Mouse (Mus musculus) adrenal gland (tissue): ENCODE data around the gene Apod.
"Not testable (repeated sequence)": the region's sequence is repeated elsewhere in the genome, so short reads cannot be mapped to it uniquely, and the experiment has no call there.

Source experiments
- intact Hi-C: fragments of 180-260 bp; cut with DNase I; formaldehyde crosslinking; loops from one replicate; pipeline ENCODE4 v1.15.1; 2025
- long read RNA-seq, 2 experiments: library from polyadenylated mRNA; unstranded; transcript quantifications; one replicate each; pipeline ENCODE4 v2.0.0; 2020; ENCODE audit warnings: borderline replicate concordance in 1 of 2; ENCODE audit not compliant: insufficient replicate concordance in 1 of 2

Gene Apod
- long read RNA-seq, experiment 1, partial matches to known transcripts = 0 of 9 reads
- long read RNA-seq, experiment 1, other reads (novel, unspliced or antisense) = 1 of 9 reads
- long read RNA-seq, experiment 2, transcript Apod-203 (6 exons, 2,074 nt) = major isoform, 8 of 11 reads
- long read RNA-seq, experiment 2, partial matches to known transcripts = 0 of 11 reads
- long read RNA-seq, experiment 2, other reads (novel, unspliced or antisense) = 1 of 11 reads

DNA sequence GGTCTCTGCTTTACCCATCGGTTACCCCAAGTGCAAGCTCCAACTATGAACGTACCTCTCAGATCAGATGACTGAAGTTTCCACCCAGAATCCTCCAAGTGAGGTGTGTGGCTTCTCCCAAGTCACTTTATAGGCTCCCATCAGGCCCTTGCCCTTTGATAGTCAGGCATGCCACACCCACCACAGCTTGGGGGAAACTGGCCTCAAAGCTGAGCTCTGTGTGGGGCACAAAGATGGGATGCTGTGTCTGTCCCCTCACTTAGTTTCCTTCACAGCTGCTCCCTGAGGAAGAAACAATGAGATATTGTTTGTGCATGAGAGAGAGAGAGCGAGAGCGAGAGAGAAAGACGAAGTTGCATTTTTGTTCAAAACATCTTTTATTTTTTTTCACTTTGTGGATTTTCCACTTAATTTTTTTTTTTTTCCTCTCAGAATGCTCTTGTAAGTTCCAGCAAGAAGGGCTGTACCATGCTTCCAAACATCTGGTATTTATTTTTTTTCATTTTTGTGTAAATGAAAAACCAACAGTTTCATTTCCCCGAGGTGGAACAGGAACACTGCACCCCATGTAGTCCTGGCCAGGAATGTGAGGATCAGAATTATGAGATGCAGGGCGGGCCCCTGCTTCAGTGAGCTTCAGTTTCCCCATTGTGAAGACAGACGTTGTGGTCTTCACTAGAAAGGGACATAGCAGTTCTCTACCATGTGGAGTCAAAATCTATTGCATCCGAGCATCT is at the start of gene Apod:
Gene Apod (minus strand): TSS at position 312 of the 737 bp plus-strand sequence.
- intact Hi-C loops = no loop called here

GRCm38 (mm10) chr16:31363685-31364436 is 49.3 kb upstream of the Apod start:
- intact Hi-C loops = no loop called here

- intact Hi-C loops = loop anchor here (10.0 kb wide), 2 partner anchors 225 to 765 kb away; partner anchors contain the start of gene Fam43a
These were observed 44.9 kb upstream of the Apod start for GRCm38 (mm10) chr16:31359542-31359941.

GRCm38 (mm10) chr16:31358991-31359390 is 44.4 kb upstream of the Apod start:
- intact Hi-C loops = loop anchor here (10.0 kb wide), 2 partner anchors 224 to 764 kb away; partner anchors contain the start of gene Fam43a

- intact Hi-C loops = loop anchor here (10.0 kb wide), 2 partner anchors 224 to 764 kb away; partner anchors contain the start of gene Fam43a
These were observed 44.0 kb upstream of the Apod start for GRCm38 (mm10) chr16:31358576-31358975.

DNA sequence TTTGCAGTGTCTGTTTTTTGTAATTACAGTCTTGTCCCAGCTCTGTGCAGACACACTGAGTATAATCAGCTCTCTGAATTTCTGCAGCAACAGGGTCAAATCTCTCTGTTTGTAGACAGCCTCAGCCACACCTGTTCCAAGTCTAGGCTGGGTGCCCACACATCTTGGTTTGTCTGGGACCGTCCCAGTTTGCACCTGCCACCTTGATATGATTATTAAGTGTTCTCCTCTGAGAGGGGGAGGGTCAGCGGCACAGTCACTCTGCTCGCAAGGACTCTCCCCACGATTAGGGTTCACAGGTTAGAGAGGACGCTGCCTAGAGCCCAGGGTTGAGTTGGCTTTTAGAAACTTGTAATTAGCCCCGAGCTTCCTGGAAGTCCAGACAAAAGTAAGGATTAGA is 41.3 kb upstream of the Apod start:
- intact Hi-C loops = loop anchor here (10.0 kb wide), 2 partner anchors 221 to 761 kb away; partner anchors contain the start of gene Fam43a

GRCm38 (mm10) chr16:31354341-31355329 is 40.0 kb upstream of the Apod start:
- intact Hi-C loops = loop anchor here (10.0 kb wide), 2 partner anchors 220 to 760 kb away; partner anchors contain the start of gene Fam43a

DNA sequence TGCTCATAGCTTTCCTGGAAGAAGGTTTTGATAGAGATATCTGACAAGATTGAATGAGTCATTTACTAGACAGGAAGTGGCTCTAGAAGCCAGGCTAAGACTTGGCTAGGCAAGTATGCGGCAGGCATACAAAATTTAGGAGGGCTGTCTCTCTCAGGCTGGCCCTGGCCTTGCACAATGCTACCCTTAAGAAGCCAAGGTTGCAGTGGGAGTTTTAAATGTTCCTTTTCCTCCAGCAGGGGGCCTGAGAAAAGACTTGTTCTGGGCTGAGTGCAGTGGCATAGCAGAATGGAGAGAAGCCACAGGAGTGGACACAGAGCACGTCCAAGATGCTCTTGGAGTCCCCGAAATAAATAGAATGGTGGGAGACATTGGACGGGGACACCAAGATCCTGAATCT is 38.4 kb upstream of the Apod start:
- intact Hi-C loops = loop anchor here (10.0 kb wide), 2 partner anchors 218 to 758 kb away; partner anchors contain the start of gene Fam43a

DNA sequence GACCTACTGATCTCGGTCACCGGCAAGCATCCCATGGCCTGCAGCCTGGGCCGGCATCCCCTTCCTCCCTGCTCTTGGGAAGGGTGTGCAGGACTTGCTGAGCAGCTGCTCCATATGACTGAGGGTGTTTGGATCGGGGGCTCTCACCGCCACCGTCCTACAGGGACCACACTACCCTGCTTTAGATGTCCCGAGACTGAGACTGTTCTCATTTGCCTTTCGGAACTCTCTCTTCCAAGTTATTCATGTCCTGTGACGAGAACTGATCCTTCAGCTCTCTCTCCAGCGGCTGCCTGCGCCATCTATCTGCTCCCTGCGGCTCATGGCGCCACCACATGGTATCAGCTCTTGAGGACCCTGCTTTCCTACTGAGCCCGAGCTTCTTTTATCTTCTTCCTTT is 33.0 kb upstream of the Apod start:
- intact Hi-C loops = loop anchor here (5.0 kb wide), 1 partner anchor 105 kb away; no protein-coding TSS in a partner anchor

GRCm38 (mm10) chr16:31342966-31343365 is 28.4 kb upstream of the Apod start:
- intact Hi-C loops = no loop called here

DNA sequence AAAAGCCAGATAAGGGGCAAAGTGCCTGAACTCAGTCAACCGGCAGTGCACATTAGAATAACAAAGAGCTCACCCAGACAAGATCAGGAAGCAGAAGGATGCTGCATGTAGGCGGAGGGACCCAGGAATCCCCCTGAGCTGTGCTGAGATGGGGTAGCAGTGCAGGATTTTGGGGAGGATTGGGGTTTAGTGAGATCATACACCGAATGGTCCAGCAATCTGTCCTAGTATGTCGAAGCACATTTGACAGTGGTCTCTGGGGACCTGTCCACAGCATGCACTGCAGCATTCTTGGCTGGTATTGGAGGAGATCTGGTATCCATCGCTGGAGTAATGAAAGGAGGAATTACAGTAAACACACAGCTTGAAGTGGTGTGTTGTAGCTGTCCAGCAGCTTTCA is 27.9 kb upstream of the Apod start:
- intact Hi-C loops = no loop called here

DNA sequence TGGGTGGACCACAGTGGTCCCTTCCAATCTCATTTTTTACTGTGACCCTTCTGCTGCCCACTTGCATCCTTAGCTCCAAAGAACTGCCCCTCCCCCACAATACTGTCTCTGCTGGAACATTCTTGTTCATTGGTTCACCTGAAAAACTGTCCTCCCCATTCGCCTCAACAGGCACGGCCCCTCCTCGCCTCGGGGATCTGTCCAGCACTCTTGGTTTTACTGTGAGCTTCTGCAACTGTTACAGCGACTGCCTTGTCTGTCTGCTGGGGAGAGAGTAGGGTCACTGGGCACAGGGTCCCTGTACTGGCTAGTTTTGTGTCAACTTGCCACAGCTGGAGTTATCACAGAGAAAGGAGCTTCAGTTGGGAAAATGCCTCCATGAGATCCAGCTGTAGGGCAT is 24.7 kb upstream of the Apod start:
- intact Hi-C loops = no loop called here

DNA sequence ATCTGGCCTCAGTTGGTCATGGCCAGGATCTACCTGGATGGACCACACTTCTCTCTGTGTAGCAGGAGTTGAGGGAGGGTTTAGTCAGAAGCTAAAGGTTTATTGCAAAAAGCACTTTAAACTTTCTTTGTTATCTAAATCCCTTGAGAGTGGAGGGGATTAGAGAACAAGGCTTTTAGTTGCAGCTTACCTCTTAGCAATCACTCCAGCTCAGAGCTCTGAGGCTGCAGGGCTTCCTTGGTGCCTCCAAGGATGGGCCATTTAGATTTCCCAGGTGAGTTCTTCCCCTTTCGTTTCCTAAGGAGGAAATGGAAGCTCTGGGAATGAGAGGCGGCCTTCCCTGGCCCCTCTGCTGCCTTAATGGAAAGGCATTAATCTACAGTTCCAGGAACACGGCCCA is 23.3 kb upstream of the Apod start:
- intact Hi-C loops = no loop called here

GRCm38 (mm10) chr16:31334796-31335195 is 20.2 kb upstream of the Apod start:
- intact Hi-C loops = no loop called here

DNA sequence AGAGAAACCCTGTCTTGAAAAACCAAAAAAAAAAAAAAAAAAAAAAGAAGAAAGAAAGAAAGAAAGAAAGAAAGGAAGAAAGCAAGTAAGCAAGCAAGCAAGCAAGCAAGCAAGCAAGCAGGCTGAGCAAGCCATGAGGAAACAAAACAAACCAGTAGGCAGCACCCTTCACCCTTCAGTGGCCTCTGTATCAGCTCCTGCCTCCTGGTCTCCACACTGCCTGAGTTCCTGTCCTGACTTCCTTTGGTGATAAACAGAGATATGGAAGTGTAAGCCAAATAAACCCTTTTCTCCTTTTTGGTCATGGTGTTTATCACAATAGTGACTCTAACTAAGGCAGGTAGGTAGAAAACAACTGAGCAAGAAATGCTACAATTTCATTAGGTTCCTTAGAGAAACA is 18.0 kb upstream of the Apod start:
- intact Hi-C loops = no loop called here

DNA sequence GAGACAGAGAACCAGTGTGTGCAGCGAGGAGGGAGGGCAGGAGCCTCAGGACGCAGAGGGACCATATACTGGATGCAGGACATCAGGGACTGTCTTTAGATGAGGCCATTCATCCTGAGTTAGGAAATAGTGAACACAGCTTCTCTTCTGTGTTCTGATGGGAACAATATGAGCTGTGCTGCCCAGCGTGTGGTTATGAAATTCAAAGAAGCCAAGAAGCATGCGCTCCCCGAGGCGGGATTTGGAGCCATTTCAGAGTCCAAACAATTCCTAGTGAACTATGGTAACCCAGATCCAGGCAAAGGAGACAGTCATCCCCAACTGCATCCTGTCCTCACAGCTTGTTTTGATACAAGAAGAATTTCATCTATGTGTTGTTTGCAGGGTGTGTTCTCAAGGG is 16.4 kb upstream of the Apod start:
- intact Hi-C loops = not testable (repeated sequence)

DNA sequence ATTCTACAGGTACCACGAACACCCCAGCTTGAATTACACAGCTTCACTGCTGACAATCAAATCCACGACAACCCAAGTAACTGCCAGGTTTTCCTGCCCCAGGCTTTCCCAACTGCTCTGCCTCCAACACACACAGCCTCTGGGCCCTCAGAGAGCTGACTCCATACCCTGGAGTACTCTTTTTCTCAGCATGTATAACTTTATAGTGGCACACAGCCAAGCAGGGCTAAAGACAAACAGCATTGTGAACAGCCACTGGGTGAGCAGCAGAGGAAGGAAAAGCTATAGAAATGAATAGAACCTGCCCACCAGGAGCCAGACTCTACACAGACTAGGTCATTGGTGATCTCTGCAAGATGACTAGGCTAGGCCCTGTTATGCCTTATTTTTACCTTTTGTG is 15.1 kb upstream of the Apod start:
- intact Hi-C loops = no loop called here

GRCm38 (mm10) chr16:31327891-31328290 is 13.3 kb upstream of the Apod start:
- intact Hi-C loops = no loop called here

DNA sequence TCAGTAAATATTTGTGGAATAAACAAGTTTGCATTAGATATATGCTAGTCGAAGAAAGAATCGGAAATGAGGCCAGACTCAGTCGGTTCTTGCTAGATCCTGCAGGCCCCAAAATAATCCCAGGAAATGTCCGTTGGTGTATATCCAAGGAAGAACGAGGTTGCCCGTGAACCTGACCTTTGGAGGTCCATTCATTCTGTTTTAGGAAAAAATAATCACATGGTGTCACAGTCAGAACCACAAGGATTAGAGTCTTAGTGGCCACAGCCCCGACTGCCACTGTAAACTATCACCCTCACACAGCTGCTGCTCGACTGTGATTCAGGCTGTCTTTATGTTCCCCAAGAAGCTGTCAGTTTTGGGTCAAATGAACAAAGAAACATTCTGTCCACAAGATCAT is 12.8 kb upstream of the Apod start:
- intact Hi-C loops = no loop called here

GRCm38 (mm10) chr16:31326679-31327078 is 12.1 kb upstream of the Apod start:
- intact Hi-C loops = no loop called here
